Mouse (Mus musculus) CD4-positive helper T cell, adult 2 months (primary cell): Measurements from ENCODE around the gene Hsd11b2.
A peak's percentile ranks its signal among the peaks of the same experiment; 100 is the strongest.

Experiments
- DNase-seq: peaks from one replicate; pipeline ENCODE4 v3.0.0-alpha.2; 2012; ENCODE audit warnings: low read depth, missing footprints, low spot score

The Hsd11b2 gene

GRCm38 (mm10) chr8:105518436-105519313 lies at the start of gene Hsd11b2:
Gene Hsd11b2, plus strand, starts transcription at chr8:105518755.
- DNase-seq, result peak; percentile 76

DNA sequence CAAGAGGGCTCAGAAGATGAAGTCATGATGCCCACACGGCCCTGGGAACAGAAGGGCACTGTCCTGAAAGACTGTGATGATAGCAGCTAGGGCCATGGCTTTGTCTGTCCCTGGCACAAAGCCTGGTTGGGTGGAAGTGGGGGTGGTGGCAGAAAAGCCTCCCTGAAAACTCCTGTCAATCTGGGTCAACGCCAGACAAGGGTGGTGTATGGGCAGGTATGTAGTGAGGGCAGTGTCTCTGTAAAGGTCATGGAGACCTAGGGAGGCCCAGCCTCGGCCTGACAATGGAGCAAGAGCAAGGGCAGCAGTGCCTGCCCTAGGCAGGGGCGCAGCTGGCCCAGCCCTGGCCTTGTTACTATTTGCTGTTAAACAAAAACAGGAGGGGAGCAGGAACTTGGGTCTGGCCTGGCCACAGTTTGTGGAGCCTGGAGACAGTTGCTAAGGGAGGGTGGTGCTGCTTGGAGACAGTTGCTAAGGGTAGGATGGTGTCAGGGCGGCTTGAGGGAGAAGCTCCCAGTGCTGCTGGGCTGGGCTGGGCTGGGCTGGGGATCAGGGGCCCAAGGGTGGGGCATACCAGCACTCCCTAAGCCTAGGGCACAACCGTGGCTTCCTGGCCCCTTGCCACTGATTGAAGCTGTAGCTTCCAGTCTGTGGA lies 49.4 kb upstream of the Hsd11b2 start:
- no peak for DNase-seq

DNA sequence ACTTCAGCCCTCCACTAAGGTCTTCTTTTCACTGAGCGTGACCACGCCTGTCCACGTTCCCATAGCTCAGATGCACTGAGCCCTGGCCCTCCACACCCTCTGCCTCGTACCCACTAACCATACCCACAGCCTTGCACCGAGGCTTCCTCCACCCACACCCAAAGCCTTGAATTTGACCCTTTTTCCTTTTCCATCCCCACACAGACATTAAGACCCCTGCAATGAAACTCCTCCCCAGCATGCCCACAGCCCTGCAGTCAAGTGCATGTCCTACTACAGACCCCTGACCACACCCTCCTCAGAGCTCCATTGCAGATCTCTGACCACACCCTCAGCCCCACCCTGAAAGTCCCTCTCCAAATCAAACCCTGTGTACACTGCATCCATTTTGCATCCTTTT lies 48.7 kb upstream of the Hsd11b2 start:
- no peak for DNase-seq

GRCm38 (mm10) chr8:105470262-105470661 lies 48.3 kb upstream of the Hsd11b2 start:
- no peak for DNase-seq

DNA sequence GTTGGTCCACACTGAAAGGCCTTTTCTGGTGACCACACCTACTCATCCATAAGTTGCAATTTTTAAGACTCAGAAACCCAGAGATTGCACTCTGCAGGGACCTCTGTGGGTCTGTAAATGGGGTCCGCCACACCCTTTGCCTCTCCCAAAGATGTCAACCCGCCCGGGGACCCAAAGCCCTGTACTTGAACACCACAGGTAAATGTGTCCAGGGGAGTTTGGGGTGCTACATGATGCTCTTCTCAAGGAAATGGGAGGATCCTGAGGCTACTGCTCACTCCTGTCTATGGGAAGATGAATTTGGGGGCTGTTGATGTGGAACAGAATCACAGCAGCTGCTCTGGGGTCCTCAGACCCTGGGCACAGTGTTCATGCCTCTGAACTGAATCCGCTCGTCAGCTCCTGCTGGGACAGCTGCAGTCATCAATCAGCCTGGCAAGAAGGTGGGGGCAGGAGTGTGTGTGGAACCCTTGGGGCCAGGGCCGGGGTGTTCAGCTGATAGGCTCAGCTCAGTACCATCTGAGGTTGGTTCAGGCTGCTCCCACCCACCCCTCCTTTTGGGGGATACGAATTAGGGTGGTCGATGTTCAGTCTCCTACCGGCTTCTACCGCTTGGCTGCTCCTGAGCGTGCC lies 47.8 kb upstream of the Hsd11b2 start:
- peak; percentile 13 for DNase-seq

DNA sequence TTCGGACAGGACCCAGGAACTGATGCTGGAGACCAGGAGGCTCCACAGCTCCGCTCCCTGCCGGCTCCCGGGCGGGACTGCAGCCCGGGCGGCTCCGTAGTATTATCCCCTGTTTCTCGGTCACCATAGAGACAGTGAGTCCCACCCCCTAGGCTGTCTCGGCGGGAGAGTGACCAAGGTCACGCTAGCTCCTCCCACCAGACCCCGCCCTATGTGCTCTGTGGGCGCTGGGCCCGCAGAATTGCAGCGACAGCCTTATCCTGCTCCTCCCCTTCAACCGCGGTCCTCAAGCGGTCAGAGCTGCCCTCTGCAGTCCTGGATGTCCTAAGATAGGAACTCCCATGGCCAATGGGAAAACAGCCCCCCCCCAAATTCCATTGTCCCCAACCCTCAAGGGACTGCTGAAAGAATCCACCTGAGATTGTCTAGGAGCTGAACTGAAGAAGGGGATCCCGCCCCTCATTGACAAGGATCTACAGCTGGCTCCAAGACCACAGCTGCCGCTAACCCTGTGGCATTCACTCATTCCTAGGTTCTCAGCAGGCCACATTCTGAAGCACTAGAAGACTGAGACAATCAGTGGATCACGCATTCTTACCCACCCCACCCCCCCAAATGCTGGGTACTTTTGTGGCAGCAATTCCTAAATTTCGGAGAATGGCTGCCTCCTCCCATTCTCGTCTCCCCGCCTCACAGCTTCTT lies 47.1 kb upstream of the Hsd11b2 start, which contains the start of gene Tppp3:
TSS of gene Tppp3 (minus strand) at position 213 of the 702 bp plus-strand sequence.
- DNase-seq, result peak; percentile 32

GRCm38 (mm10) chr8:105472414-105472932 lies 46.1 kb upstream of the Hsd11b2 start:
- DNase-seq, result no peak

DNA sequence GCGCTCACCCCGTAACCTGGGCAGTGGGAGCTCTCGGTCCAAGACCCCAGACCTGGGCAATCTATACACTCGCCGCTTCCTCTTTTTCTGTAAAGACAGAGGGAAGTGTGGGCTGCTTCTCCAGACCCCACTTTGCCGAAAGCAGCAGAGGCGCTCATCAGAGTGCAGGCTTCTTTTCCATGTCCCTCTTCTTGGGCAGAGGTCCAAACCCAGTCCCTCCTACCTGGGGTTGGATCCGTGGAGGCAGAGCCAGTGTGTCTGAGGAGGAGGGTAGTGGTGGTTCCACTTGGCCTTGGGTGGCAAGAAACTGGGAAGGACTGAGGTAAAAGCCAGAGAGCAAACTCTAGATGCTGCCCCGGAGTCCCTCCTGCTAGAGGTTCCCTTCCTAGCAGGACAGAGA lies 45.6 kb upstream of the Hsd11b2 start:
- DNase-seq, result no peak

DNA sequence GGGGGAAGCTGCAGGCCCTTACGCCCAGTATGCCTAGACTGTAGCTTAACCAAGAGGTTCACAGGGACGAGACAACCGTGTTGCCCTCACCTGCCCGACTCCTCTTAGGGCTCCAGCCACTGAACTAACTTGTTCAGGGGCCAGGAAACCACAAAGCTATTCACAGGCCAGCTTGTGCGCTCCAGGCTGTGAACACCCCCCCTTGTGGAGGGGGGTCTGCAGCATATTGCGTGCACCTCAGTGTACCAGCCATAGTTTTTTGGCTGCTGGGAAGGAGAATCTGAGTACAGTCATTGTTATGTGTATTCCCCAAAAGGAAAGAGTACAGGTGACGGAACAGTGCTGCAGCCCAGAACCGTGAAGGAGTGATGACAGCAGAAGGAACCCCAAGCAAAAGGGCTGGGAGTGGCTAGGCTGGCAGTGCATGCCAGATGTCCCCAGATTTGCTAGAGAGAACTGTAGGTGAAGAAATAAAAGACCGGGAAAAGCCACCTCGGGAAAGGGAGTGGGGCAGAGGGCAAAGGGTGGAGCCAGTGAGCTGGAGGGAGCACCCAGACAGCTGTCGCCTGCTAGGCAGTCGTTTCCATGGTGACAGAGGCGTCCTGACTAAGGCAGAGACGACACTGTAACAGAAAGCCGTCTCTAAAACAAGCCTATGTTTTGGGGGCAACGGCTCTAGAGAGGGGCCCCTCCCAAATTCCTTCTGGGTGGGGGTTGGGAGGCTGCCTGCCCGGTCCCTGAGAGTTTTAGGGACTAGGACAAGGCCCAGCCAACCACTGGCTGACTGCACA lies 44.5 kb upstream of the Hsd11b2 start:
- no peak for DNase-seq

- no peak for DNase-seq
These were observed 43.9 kb upstream of the Hsd11b2 start for GRCm38 (mm10) chr8:105474680-105475079.

DNA sequence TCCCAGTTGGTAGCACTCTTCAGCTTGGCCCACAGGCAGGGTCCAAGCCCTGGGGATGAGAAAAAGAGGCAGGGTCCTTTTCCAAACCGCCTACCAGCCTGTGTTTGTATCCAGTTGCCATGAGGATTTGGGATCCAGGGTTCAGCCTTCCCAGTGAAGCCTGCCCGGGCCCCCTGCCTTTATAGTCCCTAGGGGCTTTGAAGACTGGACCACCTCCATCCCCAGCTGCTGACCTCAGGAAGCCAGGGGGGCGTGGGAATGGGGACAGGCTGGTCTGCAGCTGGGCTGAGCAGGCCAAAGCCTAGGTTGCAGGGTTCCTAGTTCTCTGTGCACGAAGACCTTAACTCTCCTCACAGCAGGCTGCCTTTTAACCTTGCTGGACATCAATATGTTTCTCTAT lies 43.3 kb upstream of the Hsd11b2 start:
- no peak for DNase-seq

DNA sequence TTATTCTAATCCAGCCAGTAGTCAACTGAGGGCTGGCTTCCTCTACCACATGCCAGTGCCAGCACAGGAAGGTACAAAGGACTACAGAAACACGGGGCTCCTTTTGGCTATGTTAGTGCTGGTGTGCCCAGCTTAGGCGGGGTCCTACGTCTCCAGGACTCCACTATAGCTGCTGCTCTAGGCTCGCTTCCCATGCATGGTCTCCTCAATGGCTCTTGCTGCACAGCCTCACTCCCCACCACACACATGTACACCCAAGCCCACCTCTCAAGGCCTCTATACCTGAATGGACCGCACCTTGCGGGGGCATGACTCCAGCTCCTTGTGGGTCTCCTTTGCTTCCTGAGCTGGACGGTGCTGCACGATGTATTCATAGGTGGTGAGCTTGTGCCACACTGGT lies 42.8 kb upstream of the Hsd11b2 start:
- DNase-seq, result no peak

DNA sequence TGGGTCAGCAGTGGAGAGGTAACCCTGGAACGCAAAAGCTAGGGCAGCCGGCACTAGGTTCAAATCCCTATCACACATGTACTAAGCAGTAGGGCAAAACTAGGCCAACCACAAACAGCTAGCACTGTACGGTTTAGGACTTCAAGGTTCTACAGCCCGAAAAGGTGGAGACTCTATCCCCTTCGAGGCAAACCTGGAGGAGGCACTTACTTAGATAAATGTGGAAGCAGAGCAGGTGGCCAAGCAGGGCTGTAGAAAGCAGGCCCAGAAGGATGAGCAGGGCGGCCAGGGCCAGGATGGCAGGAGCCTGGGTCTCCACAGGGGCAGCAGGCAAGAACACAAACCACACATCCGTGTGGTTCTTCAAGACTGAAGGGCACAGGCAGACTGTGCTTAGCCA lies 42.4 kb upstream of the Hsd11b2 start:
- no peak for DNase-seq

DNA sequence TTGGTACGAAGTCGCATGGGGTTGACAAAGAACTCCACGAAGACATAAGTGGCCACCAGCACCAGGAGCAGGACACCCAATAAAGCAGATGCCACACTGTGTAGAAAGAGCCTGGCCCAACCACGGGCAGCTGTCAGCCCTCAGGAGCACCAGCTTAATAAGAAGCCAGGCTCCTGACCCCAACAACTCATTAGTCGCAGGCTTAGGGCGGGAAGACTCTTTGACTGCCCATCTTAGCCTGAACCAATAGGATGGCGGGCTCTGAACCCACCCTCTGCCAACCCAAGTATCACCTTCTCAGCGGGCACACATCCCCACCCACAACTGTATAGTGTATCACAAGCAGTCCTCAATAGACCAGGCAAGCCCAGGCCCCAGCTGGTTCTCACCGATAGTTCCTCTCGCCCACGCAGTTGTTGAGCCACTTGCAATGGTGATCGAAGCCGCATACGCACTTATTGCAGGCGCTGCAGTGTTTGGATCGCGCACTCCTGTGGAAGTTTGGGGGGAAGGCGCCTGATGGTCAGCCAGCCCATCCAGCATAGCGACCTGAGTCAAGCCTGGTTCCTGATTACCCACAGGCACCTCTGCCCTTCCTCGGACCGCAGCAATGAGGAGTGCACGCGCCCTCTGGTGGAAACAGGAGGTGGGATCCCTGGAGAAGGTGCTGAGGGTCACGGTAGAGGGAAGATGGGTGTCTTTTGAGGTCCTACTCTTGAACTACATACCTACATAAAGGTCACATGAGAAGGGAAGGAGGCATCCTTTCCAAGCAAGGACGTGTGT lies 41.7 kb upstream of the Hsd11b2 start:
- DNase-seq, result no peak

DNA sequence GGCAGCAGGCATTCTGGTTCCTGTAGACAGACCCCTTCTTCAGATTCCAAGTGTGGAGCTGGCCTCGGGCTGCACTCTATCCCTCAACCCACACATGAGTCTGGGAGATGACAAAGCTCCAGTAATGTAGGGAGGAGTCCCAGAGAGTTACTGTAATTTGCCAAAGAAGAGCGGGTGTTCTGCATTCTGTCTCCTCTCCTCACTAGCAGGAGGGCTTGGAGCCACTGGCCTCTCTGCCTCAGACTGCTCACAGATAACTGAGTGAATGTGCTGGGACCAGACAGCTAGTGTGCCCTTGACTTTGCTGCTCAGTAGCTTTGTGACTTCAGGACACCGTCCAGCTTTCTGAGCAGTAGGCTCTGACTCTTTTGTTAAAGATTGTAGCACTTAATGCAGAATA lies 40.8 kb upstream of the Hsd11b2 start:
- DNase-seq, result no peak

DNA sequence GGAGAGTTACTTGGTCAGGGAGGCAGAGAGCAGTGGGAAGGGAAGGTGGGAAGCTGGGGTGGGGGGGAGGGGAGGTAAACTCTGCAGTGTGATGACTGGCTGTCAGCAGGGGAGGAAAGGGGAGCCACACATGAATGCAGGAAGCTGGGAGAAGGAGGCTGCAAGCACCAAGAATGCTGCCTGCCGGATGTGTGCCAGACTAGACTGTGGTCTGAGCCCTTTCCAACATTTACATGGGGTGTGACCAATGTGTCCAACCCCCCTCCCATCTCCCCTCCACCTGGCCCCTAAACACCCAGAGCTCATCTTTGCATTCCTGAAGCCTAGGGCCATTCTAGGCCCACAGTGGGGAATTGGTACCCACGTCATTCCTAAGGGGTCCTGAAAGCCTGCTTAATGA lies 37.5 kb upstream of the Hsd11b2 start:
- no peak for DNase-seq

DNA sequence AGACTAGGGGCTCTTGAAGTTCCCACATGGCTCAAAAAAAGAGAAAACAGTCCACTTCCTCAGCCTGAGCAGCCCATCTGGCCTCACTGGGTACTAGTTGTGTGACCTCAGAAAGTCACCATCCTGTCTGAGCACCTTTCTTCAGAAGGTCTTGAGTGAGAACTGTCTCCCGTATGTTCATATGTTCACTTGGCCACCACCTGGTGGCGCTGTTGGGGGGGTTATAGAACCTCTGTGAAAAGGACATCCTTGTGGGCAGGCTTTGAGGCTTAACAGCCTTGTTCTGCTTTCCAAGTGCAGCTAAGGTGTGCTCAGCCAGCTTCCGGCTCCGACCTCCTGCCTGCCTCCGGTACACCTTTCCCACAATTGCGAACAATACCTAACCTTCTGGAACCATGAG lies 37.1 kb upstream of the Hsd11b2 start:
- DNase-seq, result peak; percentile 20

GRCm38 (mm10) chr8:105482123-105482522 lies 36.4 kb upstream of the Hsd11b2 start:
- DNase-seq, result no peak

GRCm38 (mm10) chr8:105483212-105484029 lies 35.1 kb upstream of the Hsd11b2 start:
- no peak for DNase-seq
